Mouse (Mus musculus): Measurements from ENCODE around the gene Hacd2.

The Hacd2 gene

DNA sequence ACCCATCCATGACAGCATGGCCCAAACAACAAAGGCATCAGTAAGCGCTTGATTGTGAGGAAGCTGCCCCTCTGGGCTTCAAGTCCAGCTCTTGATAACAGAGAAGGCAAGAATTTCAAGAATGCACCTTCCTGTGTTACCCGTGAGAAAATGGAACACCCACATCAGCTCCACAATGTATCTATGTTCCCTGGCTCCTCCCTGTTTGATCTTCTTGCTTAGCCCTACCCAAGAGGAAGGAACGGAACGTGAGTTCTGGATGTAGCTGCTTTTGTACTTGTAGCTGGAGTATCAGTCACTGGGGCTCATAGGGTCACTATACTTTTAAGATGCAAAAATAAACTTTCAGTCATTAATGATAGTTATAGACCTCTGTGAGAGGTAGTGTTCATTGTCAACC is 98.4 kb downstream of the Hacd2 start:
- DNase-seq = no peak

DNA sequence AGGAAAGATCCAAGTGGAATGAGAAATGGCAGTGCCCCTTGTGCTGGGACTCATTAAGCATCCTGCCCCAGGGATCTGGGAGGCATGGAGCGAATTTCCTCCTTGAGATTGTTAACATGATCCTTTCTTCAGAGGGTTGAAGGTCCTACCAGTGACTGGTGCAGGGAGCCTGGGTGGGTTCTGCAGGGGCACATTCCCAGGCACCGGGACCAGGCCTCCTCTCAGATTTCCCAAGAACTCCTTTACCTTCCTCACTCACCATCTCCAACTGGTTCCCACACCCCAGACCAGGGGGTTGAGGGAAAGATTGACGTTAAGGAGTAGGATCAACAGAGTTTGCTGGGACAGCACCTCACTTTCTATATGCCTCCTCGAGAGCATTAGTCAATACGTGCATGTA is 105.0 kb downstream of the Hacd2 start:
- DNase-seq = no peak

DNA sequence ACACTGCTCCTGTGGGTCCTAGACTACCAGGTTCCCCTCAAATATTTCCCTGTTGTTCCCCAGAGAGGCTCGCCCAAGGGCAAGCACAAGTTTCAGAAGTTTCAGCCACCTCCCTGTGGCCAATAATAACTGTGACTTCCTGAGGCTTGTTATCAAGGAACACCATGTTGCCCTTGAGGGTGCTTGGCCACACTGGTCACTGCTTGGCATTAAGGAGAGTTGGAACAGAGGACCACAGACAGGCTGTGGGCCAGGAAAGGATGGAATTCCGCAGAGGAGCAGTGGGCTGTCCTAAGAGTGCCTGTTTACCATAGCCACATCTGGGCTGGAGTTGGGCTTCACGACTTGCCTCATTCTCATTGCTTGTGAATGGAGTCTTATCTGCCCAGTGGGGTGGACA is 107.9 kb downstream of the Hacd2 start:
- no peak for DNase-seq

DNA sequence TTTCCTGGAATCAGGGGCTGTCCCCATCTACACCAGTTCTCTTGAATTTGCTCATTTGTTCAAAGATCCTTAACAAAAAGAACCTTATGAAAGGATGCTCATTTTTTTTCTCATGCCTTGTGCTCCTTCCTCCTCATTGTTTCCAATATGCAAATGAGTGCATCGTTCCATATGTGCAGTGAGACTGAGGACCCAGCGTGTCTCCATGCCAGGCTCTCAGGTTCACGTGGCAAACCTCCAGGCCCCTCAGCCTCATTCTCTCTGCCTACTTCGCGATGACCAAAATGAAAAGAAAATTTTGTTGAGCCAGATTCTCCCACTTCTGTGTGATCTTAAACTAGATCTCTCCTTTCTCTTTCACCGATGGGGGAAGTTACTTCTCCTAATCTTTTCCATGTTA is 117.2 kb downstream of the Hacd2 start:
- DNase-seq = no peak

DNA sequence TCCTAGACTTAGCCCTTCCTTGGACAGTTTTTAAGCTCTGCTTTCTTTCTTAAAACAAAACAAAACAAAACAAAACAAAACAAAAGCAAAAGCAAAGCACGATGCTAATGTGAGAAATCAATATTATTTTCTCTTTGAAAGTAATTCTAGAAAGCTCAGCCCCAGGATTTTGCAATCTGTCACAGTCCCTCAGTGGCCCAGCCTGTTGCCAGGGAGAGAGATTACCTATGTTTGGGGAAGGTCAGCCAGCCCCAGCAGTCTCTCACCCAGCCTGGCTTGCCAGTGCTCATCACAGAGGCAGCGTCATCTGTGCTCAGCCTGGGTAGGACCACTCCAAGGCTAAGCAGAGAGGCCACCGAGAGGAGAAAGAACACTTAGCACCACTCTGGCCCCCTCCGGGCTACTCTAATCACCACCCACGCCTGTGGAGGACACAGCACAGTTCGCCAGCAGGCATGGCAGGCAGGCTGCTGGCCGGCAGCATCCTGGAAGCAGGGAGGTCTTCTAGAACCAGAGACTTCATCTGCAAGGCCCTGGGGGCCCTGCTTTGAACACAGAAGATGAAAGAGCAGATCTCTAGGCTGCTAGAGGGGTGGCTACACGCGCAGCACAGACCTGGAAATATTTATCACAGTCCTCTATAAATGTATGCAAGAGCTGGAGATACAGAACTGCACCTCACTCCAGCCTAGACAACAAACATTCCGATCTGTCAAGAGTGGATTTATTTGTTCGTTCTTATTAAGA is 117.8 kb downstream of the Hacd2 start:
- DNase-seq = peak; percentile 58

DNA sequence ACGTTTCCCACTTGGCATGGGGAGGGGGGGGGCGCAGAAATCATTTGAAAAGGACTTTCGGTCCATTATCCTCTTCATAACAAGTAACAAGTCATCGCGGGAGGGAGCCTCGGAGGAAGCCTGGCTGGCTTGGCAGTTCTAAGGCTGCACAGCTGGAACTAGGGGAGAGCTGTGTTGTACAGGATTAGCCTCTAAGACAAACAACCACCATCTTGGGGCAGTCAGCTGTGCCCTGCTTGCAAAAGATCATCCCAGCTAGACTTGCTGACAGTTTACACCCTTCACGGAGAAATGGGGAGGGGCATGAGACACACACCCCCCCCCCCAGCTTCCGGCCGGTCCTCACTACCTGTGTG is 118.4 kb downstream of the Hacd2 start:
- DNase-seq = peak; percentile 53

DNA sequence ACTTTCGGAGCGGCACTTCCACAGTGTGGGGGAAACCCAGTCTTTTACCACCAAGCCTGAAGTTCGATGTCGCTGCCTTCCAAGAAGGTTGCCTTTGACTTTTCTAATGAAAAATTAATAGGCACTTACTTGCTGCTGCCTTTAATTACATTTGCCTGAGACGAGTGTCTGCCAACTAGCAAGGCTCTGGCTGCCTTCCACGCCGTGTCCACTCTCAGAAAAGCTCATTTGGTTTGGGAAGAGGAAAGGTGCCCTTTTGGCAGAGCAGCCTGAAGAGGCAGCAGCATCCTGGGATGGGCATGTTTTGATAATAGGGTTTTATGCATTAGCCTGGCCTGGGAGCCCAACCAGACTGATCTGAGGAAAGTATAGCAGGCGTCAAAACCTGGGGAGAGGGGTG is 119.6 kb downstream of the Hacd2 start:
- DNase-seq = no peak

DNA sequence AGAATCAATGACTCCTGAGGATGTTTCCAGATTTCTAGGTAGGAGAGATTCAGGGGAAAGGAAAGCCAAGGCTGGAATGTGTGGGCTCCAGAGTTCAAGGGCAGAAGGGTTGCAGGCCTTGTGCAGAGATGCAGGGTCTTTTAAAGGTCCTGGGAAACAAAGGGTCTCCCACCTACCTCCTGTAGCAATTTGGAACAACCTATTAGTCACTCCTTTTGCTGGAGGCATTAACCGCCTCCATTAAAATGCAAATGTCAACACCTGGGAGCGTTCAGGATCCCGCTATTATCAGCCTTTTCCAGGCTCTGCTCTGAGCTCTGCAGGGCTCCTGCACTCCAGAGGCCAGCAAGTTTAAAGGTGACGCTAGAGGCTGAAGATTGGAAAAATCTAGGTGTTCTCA is 123.9 kb downstream of the Hacd2 start:
- DNase-seq = no peak

DNA sequence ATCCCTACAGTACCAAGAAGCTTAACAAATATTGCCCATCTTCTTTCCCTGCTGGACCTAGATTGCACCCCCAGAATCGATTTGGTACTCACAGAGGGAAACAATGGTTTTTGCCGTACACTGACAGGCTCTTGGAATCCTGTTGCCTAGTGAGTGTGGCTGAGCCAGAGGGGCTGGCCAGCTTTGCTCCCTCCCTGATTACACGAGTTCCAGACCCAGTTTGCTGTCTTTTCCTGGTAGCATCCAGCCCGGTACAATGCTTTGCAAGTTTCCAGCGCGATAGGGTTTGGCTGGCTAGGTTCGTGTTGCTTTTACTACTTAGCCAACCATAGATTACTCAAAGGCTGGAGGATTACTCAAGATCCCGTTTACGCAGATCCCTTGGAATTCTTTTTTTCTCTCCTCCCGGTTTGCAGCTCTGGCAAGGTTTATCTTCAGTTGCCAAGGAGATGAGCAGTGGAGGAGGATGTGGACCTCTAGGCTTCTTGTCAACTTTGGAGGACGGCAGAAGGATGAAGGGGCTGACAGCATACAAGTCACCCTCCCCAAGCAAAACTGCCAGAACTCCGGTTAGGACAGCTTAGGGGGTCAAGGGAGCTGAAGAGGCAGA is 131.0 kb downstream of the Hacd2 start:
- DNase-seq = peak; percentile 16

DNA sequence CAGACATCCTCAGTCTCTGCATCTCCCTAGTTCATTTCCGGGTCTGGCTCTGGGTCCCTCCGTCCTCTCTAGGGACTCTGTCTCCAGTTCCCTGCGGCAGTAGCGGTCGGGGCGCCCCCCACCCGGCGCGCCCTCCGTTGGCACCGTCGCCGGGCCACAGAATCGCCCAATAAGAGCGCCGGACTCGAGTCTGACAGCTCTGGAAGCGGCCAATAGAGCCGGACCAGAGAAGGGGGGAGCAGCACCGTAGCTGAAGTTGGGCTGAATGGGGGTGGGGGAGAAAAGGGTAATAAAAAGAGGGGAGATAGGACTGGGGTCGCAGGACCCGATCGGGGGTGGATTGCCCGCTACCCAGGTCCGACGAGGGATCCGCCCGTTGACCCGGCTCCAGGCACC is 132.0 kb downstream of the Hacd2 start:
- DNase-seq = peak; percentile 73

DNA sequence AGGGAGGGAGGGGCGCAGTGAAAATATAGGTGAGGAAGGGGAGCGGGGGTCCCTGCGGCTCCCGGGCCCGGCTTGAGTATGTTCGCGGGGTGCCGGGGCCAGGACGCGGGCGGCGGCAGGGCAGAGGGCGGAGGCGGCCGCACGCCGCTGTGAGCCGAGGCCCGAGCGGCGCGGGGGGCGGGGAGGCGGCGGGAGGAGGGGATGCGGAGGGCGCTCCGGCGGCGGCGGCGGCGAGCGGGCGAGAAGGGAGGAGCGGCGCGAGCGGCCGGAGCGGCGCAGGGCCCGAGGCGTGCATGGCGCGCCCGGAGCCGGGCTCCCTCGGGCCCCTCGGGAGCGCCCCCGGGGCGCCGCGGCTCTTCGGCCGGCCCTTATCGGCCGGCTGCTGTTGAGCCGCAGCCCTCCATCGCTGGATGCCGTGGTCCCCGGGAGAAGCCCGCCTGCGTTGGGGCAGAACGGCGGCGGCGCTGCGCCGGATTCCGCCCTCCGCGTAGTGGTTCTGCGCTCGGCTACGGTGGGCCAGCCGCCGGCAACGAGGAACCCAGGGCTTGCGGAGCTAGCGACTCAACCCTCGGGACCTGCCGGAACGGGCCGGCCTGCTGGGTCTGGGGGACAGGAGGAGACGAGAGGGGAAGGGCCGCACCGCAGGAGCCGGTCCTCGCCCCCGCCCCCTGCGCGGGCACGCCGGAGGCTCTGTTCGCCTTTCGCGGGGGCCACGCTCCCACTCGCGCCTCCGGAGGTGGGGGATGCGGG is 132.6 kb downstream of the Hacd2 start, which contains the start of gene Adcy5:
Adcy5 (plus strand) TSS at position 237 of the 750 bp plus-strand sequence.
- peak; percentile 76 for DNase-seq

DNA sequence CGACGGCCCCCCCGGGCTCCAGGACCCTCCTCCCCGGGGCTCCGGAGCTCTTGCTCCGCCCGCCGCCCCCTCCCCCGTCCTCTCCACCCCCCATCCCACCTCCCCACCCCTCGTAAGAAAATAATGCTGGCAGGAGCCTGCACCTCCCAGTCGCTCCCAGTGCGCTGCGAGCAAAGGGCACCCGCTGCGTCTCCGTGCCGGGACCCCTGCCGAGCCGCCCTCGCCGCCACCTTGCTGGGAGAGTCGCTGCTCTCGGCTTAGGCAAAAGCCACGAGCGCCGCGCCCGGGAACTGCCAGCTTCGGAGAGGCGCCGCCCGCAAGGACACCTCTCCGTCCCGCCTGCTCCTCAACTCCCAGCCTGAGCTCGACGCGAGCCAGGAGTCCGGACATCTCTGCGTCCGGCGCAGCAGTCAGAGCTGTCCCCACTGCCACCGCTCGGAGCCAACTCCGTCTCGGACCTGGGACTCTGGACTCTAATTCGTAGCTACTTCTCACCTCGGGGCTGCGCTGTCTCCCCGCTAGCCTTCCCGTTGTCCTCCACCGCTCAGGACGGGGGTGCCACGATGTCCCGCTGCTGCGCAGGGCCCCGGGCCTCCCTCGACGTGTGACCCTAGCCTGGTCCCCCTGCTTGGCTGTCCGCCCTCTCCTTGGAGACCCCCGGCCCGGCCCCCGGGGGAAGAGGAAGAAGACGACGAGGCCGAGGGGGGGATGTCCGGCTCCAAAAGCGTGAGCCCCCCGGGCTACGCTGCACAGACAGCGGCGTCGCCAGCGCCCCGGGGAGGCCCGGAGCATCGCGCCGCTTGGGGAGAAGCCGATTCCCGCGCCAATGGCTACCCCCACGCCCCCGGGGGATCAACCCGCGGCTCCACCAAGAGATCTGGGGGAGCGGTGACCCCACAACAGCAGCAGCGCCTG is 133.4 kb downstream of the Hacd2 start:
- peak; percentile 76 for DNase-seq

DNA sequence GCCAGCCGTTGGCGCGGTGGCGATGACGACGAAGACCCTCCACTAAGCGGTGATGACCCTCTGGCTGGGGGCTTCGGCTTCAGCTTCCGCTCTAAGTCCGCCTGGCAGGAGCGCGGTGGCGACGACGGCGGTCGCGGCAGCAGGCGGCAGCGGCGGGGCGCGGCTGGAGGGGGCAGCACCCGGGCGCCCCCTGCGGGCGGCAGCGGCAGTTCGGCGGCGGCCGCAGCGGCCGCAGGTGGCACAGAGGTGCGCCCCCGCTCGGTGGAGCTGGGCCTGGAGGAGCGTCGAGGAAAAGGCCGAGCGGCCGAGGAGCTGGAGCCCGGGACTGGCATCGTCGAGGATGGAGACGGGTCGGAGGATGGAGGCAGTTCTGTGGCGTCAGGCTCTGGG is 134.1 kb downstream of the Hacd2 start:
- DNase-seq = peak; percentile 78

DNA sequence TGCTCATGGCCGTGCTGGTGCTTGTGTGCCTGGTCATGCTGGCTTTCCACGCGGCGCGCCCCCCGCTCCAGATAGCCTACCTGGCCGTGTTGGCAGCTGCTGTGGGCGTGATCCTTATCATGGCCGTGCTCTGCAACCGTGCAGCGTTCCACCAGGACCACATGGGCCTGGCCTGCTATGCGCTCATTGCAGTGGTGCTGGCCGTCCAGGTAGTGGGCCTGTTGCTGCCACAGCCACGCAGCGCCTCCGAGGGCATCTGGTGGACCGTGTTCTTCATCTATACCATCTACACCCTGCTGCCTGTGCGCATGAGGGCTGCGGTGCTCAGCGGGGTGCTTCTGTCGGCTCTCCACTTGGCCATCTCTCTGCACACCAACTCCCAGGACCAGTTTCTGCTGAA is 134.6 kb downstream of the Hacd2 start:
- no peak for DNase-seq

All from embryo, embryonic 11 days (tissue).